Mouse (Mus musculus): ENCODE data around the gene Tiparp.

Gene Tiparp

DNA sequence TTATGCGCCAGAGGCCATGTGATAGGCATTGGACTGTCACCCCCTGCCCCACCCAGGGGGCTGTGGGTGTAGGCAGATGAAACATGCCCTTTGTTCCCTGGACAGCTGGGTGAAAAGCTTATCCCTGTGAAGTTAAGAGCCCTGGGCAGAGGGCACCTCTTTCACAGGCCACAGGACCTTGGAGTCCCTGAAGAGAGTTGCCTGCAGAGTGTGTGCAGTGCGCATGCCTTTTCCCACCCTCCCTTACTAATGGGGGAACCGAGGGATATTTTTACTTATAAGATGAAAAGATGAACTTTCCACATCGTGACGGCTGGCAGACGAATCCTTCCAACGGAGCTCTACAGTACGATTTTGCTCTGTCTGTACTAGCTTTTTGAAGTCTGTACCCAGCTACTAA, 57.1 kb downstream of the Tiparp start:
- DNase-seq = no peak

DNA sequence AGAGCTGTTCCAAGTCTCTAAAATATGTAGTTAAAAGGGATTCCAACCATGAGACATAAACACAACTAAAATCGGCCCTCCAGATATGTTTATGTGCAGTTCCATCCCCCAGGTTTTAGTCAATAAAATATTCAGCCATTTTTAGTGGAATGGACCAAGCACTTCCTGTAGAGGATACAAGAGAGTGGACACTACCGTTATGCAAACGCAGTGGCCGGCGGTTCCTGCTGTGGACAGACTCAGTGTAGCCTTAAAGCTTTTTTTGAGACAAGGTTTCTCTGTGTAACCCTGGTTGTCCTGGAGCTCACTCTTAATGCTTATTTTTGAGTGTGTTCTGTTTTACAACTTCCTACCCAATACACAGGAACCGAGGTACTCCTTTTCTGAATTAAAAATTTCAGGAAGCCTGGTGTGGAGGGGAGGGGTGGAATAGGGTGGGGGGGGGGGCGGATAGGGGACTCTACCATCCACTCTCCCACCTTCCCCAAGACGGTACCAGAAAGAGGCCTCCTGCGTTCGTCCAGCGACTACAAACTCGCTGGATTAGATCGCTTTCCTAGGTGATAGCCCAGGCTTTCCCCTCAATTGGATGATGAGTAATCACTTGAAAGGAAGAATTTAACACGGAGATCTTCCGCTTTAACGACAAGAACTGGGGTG, 57.7 kb downstream of the Tiparp start:
- DNase-seq = no peak

DNA sequence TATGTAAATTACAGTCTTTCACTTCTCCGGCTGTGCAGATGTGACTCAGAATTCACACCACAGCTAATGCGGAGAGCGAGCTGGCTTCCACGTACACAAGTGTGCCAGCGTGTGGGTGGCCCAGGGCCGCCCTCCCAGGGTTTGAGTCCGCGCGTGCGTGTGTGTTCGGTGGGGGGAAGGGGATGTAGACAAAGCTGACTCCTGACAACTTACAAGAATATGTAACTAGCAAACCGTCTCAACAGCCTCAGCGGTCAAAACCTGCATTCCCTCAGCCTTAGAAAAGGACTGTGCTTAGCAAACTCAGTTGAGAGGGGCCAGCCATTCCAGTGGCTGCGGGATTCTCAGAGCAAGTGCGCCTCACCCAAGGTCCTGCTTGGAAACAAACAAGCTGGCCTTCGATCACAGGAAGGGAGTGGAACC, 58.3 kb downstream of the Tiparp start:
- DNase-seq = no peak

DNA sequence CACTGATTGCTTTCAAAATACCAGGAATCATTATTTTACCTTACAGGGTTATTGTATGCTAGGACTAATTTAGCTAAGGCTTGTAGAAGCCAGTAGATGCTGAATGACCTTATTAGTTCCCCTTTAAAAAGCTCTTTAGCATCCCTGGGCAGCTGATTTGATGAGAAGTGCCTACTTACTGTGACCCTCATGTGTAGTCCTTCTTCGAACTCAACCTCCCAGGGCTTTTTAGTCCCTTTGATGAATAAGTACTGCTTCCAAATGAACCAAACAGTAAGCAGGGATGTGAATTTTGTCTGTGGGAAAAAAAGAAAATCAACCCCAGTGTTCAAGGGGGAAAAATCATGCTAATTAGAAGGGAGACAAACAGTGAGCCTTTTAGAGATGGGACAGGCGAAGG, 58.8 kb downstream of the Tiparp start:
- DNase-seq = no peak

DNA sequence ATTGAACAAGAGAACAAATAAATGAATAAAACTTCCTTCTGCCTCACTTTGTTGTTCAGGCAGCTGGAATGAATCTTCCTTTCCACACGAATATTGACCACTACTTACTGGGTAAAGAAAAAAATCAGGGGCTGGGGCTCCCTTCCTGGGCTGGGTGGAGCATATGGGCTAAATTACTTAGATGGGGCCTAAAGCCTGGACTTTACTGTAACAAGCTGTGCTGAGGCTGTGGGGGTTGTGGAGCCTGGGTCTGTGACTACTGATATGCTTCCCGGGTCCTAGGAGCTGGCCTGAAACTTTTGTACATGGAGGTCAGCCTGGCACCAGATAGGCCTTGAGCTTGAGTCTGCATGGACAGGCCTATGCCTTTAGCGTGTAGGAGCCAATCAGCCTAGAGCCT, 60.2 kb downstream of the Tiparp start:
- no peak for DNase-seq

DNA sequence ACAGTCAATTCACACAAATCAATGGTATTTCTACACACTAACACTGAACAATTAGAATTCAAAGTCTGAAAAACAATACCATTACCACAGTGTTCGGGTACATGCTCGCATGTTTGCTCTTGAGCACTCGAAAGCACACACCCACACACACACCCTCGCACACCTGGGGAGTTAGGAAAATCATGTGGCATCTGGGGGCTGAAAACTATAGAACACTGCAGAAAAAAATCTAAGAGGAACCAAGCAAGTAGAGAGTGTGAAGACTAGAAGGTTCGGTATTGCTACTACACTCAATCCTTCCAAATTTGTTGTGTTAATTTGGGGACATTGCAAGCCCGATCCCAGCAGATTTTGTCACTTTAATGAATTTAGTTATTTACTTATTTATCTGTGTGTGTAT, 64.6 kb downstream of the Tiparp start:
- no peak for DNase-seq

DNA sequence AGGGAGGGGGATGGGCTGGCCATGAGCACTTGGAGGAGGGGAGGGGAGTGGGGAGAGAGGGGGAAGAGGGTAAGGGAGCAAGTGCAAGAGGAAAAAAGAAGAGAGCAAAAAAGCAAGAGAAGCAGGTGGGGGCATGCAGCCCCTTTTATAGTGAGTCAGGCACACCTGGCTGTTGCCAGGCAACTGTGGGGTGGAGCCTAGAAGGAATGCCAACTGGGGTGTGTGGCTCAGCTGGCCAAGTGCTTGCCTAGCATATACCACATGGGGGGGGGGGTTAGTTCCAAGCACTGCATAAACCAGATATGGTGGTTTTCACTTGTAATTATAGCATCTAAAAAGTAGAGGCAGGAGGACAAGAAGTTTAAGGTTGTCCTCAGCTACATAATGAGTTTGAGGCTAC, 66.3 kb downstream of the Tiparp start:
- no peak for DNase-seq

DNA sequence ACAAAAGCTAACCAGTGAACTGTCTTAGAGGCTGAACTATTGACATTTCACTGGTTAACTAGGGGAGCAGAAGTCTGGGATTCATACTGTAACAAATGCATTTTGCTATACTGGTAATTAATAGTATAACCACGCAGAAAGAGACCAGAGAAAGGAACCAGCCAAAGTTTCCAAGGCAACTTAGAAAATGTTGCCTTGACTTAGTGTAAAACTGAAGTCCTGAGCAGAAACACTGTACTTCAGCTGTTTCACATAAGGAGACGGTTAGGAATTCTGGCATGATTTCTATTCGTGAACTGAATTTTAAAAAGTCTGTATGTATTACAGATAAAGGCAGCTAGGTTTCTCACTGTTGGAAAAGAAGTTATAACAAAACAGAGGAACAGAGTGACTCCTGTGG, 67.0 kb downstream of the Tiparp start:
- no peak for DNase-seq

DNA sequence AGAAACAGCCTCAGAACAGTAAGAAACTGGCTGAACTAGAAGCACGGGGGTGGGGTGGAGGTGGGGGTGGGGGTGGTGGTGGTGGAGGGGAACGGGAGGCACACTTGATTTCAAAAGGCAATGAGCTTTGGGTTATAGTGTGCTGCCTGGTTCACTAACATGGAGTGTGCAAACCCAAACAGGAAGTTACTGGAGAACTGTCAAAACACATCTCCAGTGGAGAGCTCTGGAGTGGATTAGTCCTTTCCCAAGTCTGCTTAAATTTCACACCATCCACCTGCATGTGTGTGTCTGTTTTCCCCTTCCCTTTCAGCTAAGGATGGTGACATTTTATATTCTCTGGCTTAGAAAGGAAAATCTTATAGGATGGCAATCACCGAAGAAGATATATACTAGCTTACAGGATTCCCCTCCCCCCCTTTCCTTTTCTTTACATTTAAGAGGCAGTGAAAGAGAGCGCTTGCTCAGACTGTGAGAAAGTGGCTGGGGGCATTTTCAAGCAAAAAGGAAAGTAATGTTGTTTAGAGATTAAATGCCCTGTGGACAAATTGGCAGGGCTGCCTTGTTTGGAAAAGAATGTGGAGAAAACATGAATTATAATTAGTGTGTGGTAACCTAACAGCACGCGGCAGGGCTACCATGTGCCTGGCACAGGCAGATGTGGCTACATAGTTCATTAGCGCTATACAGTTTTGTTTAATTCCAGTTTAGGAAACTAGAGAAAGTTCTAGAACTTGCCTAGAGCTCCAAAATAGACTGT, 70.0 kb downstream of the Tiparp start:
- DNase-seq = no peak

DNA sequence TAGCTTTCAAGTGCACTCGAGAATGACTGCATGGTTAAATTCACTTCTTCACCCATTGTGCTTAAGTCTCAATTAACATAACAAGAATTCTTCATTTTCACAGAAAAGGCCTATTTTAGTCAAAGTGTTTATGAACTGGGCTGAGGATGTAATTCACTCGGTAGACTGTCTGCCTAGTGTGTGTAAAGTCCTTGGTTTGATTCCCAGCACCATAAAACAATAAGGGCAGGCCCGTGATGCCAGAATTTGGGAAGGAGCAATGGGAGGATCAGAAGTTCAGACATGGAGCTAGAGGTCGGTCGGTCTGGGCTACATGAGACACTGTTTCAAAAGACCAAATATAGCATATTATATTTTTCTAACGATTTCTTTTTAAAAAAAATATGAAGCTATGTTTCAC, 70.9 kb downstream of the Tiparp start:
- DNase-seq = no peak

DNA sequence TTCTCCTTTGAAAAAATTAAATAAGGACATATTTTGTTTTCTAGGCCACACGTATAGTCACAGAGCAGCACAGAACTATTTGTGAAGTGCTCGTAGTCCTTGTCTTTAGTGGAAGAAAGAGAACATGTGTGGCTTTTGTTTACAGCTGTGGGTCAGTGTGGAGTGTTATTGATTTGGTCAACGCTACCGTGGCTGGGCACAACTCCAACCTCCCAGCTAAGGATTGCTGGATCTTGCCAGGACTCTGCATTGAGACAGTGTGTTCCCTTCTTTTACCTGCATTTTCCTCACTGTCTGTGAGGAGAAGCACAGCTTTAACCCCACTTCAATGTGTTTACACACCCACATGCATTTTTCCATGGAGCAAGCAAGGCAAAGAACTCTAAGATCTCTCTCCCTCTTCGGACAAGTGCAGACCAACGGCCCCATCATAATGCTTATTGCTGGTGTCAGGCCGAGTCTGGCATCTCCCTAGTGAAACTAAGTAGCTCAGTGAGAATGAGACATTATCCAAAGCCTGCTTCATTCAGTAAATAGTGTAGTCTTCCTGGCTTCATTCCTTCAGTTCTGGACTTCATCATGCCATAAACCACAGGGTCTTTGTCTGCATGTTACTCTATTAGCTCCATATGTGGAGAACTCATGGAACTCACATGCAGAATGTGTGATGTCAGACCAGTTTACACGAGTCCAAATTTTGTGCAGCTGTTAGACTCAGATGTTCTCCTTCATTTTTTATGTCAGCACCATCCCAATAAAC, 73.3 kb downstream of the Tiparp start:
- no peak for DNase-seq

DNA sequence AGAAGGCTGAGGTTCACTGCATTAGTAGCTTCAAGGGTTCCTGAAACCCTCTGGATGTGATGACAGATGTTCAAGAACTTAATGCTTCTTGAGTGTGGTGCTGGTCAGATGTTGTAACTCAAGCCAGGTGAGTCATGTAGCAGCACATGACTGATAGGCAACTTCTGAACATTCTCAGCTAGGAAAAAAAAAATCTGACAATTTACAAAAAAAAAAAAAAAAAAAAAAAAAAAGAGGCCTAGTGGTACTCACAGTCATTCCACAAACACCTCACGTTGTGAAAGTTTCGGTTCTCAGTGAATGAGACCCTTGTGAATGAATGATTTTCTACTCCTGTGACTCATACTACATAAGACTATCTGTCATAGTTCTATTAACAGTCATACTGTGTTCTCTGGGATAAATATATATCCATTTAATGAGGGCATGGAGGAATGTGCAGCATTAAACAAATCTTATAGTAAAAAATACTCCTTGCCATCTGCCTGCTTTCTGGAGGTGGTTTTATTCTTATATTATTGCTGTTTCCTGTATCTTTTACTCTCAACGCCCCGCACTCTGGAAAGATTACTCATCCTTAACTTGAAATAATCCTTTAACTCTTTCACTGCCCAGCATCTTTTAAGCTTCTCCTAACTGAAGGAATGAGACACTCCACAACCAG, 75.3 kb downstream of the Tiparp start:
- no peak for DNase-seq

All from cerebellum, adult 11 months (tissue).